Mouse (Mus musculus) C2C12 (cell line): Measurements from ENCODE around the gene Paqr4. TPM values are rescaled to one million over a fixed set of nuclear protein-coding genes. Genes with fewer than 3 reads are reported as not detected.

Experiments
- H3K27me3 ChIP-seq: one replicate; pipeline ENCODE4 v1.6.1; 2011; ENCODE audit not compliant: control insufficient read depth, insufficient read depth, insufficient read length
- H3K36me3 ChIP-seq: one replicate; pipeline ENCODE4 v1.6.1; 2011; ENCODE audit not compliant: control insufficient read depth, insufficient read depth
- H3K4me3 ChIP-seq: one replicate; pipeline ENCODE4 v1.5.1; 2011; ENCODE audit warnings: mild to moderate bottlenecking, control low read depth; ENCODE audit not compliant: poor library complexity, insufficient read depth, severe bottlenecking
- H3K79me2 ChIP-seq: one replicate; pipeline ENCODE4 v1.6.1; 2011; ENCODE audit not compliant: control insufficient read depth, insufficient read depth
- H3K79me3 ChIP-seq: one replicate; pipeline ENCODE4 v1.6.1; 2011; ENCODE audit warnings: low read depth, control low read depth
- H3ac ChIP-seq: one replicate; pipeline ENCODE3; 2011; ENCODE audit warnings: low read depth; ENCODE audit not compliant: control insufficient read depth, insufficient read length
- CEBPB ChIP-seq: IDR thresholded peaks from one replicate; pipeline ENCODE4 v1.6.1; 2011; ENCODE audit warnings: low read depth, mild to moderate bottlenecking, control low read depth, moderate library complexity
- CTCF ChIP-seq: IDR thresholded peaks from one replicate; pipeline ENCODE4 v1.5.1; 2011; ENCODE audit not compliant: control insufficient read depth, insufficient read depth, insufficient read length
- FOSL1 ChIP-seq: IDR thresholded peaks from one replicate; pipeline ENCODE4 v1.8.0; 2011; ENCODE audit warnings: mild to moderate bottlenecking, low read length; ENCODE audit not compliant: poor library complexity, insufficient read depth, severe bottlenecking
- MAX ChIP-seq: IDR thresholded peaks from one replicate; pipeline ENCODE4 v1.6.1; 2011; ENCODE audit warnings: mild to moderate bottlenecking, control low read depth
- MYOD1 ChIP-seq: IDR thresholded peaks from one replicate; pipeline ENCODE4 v1.6.1; 2011; ENCODE audit warnings: low read depth; ENCODE audit not compliant: control insufficient read depth, insufficient read length
- MYOG ChIP-seq: IDR thresholded peaks from one replicate; pipeline ENCODE4 v1.6.1; 2011; ENCODE audit not compliant: control insufficient read depth, insufficient read length; ENCODE audit errors: extremely low read depth
- USF1 ChIP-seq: IDR thresholded peaks from one replicate; pipeline ENCODE4 v1.6.1; 2011; ENCODE audit warnings: low read depth, mild to moderate bottlenecking, control low read depth, moderate library complexity
- polyA plus RNA-seq: library from polyadenylated mRNA; unstranded; fragments of >200 nt; fragmentation: generic; extraction: Trizol; gene quantifications from one replicate; pipeline ENCODE4 v1.2.1, GENCODE M21; 2012; ENCODE audit warnings: missing spikeins

The Paqr4 gene
- polyA plus RNA-seq, 1 experiment: 12.5 TPM

DNA sequence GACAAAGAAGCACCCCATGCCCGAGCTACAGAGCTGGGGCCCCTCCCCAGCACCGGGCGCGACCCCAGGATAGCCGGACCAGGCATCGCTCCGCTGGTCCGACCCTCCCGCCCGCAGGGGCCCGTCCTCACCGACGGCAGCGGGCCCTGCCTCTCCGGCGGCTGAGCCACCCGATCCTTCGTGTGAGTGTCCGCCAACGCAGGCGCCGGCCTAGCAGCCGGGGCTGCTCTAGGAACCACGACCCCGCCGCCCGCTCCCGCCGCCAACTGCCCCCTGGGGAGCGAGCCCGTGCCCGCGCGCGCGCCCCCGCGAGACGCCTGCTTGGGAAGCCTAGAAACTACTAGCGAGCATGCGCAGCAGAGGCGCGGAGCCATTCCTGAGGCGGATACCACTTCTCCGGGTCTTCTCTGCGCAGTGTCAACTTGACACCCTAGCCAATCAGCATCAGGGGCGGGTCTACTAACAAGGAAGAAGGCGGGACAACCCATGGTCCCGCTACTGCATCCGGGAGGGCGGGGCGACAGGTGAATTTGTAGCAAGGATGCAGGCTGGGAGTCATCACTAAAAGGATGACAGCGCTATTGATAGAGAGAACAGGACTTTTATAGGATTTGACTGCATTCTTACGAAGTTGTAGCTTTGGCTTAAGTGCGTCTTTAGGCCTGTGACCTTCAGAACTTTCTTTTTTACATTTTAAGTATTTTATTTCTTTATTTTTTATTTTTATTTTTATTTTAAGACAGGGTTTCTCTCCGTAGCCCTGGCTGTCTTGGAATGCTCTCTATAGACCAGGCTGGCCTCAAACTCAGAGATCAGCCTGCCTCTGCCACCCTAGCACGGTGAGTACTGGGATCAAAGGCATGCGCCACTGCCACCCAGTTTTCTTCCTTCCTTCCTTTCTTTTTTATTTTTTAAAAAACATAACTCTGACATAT lies 30.9 kb upstream of the Paqr4 start, which contains the start of gene Flywch1:
Gene Flywch1, minus strand, starts transcription at position 319 of the 935 bp plus-strand sequence.
- peak within 1 kb of the TSS; percentile 86 for H3ac ChIP-seq
- H3K36me3 ChIP-seq: no peaks in the 10 kb centered on the region
- no peaks in the 10 kb centered on the region for H3K27me3 ChIP-seq
- peak within 1 kb of the TSS; percentile 52 for H3K4me3 ChIP-seq
- peaks cover 7% of the 10 kb centered on the region for H3K79me3 ChIP-seq
- no peak for TF ChIP-seq CTCF
- TF ChIP-seq MAX: peak; percentile 37
- H3K79me2 ChIP-seq: peaks cover 18% of the 10 kb centered on the region

DNA sequence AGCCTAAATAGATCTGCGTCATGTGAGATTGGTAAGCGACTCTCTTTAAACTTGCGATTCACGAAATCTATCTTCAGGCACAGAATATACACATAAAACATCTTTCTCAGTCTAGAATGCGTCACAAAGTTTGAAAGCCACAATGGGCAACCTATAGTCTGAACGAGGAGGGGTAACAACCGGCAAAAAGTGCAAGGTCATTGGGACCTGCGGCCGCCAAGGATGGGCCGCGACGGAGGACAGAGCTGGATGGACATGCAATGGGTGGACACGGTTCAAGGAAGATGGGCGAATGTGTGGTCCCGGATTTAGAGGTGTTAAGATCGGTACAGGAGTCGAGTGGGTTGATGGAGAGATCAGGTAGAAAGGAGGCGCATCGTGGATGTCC lies 30.2 kb upstream of the Paqr4 start:
- Histone ChIP-seq H3K27me3 (no peaks in the 10 kb centered on the region), H3K79me2 (peaks cover 18% of the 10 kb centered on the region), H3ac (peak overlapping the region; percentile 86), H3K36me3 (no peaks in the 10 kb centered on the region), H3K79me3 (peaks cover 7% of the 10 kb centered on the region), H3K4me3 (peak overlapping the region; percentile 52)
- TF ChIP-seq FOSL1: no peak
- no peak for TF ChIP-seq CTCF
- TF ChIP-seq MAX: no peak
- TF ChIP-seq MYOD1: no peak
- TF ChIP-seq CEBPB: no peak
- no peak for TF ChIP-seq MYOG

DNA sequence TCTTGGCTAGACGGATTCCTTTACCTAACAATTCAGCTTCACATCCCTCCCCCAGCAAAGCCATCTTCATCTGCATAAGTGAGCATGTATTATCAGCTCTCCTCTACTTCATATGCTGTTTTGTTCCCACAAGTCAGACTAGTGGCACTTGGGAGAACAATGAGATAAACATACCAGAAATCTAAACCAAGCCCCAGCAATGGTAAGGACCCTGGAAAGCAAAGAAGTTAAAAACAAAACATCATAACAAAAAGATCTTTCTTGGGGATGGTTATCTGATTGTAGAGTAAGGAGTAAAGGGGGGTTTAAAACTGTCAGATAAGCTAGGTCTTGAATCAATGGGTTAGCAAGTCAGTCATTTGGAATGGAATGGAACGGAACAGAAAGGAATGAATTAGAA lies 29.8 kb upstream of the Paqr4 start:
- Histone ChIP-seq H3K4me3 (peak overlapping the region; percentile 52), H3K79me3 (peaks cover 7% of the 10 kb centered on the region), H3K27me3 (no peaks in the 10 kb centered on the region), H3ac (no peak overlapping the region), H3K36me3 (no peaks in the 10 kb centered on the region), H3K79me2 (peaks cover 18% of the 10 kb centered on the region)
- TF ChIP-seq FOSL1: no peak
- no peak for TF ChIP-seq MAX
- no peak for TF ChIP-seq USF1
- TF ChIP-seq MYOG: no peak
- TF ChIP-seq CTCF: no peak

DNA sequence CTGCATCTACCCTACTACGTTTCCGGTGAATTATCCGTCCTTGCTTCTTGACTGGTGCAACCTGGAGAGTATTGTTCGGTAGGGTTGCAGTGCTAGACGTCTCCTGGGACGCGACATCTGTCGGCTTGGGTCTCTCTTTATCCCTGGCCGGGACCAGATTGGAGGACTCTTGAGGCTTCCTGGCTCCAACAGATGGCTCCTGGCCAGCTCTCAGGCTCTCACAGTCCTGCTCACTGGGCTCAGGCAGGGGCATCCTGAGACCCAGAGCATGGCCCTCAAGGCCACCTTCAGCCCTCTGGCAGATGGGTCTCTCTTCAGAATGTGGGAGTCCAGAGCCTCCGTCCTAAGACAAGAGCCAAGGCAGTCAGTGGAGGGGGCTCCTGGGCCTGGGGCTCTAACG lies 22.3 kb upstream of the Paqr4 start:
- Histone ChIP-seq H3K79me3 (no peaks in the 10 kb centered on the region), H3K36me3 (peaks cover 35% of the 10 kb centered on the region), H3K4me3 (no peak overlapping the region), H3K79me2 (no peaks in the 10 kb centered on the region), H3K27me3 (no peaks in the 10 kb centered on the region), H3ac (no peak overlapping the region)
- TF ChIP-seq MYOG (no peak), MYOD1 (no peak), MAX (no peak)

DNA sequence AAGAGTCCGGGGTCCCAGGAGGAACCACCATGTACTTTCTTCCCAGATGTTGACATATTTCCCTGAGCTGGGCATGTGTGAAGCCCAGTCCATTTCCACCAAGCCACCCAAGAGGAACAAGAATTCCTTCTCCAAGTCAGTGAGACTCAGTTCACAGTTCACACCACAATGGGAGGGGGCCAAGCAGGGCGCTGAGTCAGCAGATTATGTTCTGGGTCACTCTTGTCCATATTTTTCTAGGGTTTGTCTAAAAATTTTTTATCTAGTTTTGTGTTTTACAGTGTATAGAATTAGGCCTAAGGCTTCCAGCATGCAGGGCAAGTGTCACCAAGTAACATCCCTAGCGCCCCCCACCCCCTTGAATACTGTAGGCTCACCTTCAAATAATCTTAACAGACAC lies 20.5 kb upstream of the Paqr4 start:
- Histone ChIP-seq H3K79me2 (no peaks in the 10 kb centered on the region), H3K27me3 (no peaks in the 10 kb centered on the region), H3K79me3 (no peaks in the 10 kb centered on the region), H3ac (no peak overlapping the region), H3K4me3 (no peak overlapping the region), H3K36me3 (peaks cover 42% of the 10 kb centered on the region)
- no peak for TF ChIP-seq MYOG
- TF ChIP-seq CTCF: no peak
- no peak for TF ChIP-seq CEBPB
- TF ChIP-seq USF1: no peak
- TF ChIP-seq FOSL1: no peak
- TF ChIP-seq MYOD1: no peak
- no peak for TF ChIP-seq MAX

DNA sequence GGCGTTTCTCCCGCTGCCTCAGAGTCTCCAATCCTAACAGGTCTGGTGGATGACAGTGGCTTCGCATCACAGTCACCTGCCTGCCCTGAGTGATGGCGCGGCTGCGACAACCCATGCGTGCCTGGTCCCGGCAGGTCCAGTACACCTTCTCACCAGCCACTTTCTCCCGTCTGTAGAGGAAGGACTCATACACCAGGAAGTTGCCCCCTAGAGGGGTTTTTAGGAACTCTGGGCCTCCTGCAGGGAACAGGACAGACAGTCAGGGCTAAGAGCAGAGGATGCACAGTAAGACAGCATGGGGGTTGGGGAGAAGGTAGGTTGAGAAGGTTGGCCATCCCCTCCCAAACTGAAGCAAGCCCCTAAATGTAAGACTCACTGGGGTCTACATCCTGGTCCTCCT lies 19.6 kb upstream of the Paqr4 start:
- Histone ChIP-seq H3K27me3 (no peaks in the 10 kb centered on the region), H3K36me3 (peaks cover 51% of the 10 kb centered on the region), H3K79me2 (no peaks in the 10 kb centered on the region), H3ac (no peak overlapping the region), H3K79me3 (no peaks in the 10 kb centered on the region), H3K4me3 (no peak overlapping the region)
- TF ChIP-seq CEBPB (no peak), MYOG (no peak), MYOD1 (no peak), USF1 (no peak), FOSL1 (no peak), MAX (no peak), CTCF (no peak)
